Mouse (Mus musculus) right cerebral cortex, postnatal 25 days (tissue): Measurements from ENCODE around the gene Apba2.

Source experiments
- DNase-seq: peaks from one replicate; pipeline ENCODE4 v3.0.0; 2022

Gene Apba2

DNA sequence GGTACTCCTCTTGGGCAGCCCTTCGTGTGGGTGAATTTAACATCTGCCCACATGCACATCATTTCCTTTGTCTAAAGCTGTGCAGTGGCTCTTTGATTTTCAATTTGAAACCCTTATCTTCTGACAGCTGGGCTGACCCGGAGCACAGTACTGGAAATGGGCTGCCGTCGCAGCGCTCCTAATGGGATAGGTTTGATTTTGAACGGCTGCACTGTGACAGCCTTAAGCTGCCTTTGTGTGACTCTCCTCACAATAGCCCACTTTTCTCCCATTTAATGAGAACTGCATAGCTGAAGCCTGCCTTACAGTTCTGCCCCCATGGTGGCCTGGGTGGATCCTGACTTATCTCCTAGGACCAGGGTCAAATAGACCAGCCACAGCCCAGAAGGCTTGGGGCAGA lies 31.9 kb downstream of the Apba2 start:
- DNase-seq: no peak

DNA sequence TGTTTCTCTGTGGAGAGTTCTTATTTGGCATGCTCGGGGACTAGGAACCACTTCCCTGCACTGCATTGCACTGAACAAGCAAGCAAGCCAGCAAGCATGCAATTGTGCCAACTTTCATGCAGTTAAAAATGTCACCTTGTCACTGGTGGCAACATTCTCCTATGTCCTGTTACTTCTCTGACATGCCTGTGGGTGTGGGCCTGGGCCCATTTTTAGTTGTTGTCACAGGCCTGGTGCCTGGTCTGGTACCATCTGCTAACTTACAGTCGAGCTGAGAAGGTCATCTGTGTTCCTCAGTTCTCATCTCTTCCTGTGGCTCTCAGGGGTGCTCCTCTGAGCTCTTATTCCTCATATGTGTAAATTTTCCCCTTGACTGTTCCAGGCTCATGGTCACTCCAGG lies 33.8 kb downstream of the Apba2 start:
- DNase-seq: no peak

DNA sequence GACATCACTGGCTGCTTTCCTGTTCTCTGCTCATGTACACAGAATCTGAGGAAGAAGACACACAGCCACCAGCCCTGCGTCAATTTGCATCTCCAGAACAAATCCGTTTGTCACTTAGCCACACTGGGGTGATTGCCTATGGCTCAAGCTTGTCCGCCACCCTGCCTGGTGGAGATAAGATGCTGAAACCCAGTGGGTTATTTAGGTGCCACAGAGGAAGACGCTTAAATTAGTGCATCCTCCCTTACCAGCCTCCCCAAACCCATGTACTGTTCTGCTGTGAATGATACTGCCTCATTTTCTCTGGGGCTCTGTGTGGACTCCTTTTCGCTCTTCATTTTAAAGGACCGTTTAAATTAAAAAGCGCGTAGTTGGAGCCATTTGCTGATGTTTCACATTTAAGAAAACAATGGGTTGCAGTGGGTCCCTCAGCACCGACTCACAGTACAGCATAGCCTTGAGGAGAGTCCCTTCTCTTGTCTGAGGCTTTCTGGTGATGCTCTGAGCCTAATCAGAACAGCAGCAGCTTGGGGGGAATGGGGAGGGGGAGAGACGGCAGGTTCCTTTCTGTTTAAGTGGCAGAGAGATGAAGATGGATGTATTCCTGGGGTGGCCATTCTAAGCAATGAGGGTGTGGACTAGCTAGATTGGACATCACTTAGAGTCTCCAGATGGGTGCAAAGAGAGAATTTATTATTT lies 38.1 kb downstream of the Apba2 start:
- no peak for DNase-seq

DNA sequence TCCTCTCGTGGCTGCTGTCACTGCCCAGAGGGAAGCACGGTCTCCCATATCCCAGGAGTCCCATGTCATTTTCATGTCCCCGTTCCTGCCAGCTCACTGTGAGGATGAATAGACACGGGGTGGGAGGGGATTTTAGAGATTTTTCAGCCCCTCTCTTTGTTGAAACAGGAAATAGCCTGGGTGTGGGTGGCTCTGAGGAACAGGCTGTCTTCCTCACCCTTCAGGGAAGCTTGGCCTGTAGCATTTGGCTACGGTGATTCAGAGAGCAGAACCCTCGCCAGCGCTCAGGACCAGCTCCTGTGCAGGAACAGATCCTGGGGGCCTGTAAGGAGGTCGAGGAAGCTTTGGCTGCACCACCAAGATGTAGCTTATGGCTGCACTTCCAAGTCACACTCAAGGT lies 45.3 kb downstream of the Apba2 start:
- DNase-seq: peak; percentile 37

DNA sequence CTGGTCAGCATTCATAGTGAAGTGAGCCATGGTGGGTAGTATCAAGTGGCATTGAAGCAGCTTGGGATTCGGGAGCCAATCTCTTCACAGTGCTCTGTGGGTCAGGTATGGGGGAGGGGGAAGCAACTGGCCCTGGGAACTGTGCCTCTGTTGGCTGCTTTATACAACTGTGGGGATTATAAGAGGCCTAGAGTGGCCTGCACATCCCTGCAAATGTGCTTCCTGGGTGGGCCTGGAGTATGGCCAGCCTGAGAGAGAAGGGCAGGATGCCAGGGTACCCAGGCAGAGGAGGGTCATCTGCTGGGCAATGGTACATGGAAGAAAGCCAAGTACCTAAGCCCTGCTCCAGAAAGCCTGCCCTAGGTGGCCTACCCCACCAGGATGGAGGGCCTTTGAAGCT lies 49.4 kb downstream of the Apba2 start:
- DNase-seq: no peak

DNA sequence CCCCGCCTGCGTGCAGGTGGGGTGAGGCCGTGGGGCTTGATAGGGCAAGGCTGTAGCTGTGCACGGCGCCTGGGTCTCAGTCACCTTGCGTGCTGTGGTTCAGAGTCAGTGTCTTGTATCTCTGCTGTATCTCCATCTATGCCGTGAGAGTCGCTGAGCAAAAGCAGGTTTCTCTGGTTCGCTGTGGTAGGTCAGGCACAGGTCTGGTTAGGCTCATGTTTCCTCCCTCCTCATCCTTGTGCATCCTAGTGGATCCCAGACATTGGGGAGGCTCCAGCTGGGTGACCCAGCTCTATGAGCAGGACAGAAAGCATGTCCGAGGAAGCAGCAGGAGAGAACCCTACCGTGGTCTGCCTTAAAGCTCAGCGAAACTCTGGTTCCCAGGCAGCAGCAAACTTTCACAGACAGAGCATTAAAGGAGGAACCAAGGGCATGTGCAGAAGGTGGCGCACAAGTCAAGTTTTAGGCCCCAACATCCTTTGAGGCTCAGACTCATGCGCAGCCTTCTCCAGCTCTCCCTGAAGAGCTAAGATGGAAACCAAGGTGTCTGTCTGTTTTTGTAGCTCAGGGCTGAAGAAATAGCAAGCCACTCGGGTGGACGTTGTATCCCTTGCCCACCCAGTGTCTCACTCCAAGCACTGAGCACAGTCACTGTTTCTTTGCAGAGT lies 51.2 kb downstream of the Apba2 start:
- DNase-seq: no peak

DNA sequence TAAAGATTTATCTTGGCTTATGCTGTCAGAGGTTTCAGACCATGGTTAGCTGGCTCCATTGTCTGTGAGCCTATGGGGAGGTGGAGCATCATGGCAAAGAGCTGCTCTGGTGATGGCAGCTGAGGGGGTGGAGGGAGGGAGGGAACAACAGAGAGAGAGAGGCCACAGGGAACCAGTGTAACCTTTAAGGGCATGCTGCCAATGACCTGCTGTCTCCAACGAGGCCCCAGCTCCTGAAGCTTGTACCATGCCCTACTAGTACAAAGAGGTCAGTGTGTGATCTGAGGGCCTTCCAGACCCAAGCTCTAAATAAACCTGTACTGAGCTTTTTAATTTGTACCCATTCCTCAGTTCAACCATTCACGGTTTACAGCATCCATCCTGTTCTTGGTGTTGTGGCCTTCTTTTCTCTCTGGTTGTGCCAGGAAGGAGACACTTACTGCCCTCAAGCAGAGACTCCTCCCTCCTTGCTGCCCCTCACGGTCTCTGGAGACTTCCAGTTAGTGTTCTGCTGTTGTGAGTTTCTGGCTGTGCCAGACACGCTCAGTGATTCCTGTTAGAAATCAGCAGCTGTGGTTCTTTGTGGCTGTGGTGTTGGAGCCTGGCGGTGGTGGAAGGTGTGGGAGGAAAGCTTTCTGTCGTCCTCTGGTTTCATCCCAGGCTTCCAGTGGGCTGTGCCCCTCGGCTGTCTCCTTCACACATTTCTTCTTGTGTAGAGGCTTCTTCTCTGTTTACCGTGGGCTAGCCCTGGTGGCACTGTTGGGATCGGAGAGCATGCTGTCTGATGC lies 60.4 kb downstream of the Apba2 start:
- peak; percentile 40 for DNase-seq

DNA sequence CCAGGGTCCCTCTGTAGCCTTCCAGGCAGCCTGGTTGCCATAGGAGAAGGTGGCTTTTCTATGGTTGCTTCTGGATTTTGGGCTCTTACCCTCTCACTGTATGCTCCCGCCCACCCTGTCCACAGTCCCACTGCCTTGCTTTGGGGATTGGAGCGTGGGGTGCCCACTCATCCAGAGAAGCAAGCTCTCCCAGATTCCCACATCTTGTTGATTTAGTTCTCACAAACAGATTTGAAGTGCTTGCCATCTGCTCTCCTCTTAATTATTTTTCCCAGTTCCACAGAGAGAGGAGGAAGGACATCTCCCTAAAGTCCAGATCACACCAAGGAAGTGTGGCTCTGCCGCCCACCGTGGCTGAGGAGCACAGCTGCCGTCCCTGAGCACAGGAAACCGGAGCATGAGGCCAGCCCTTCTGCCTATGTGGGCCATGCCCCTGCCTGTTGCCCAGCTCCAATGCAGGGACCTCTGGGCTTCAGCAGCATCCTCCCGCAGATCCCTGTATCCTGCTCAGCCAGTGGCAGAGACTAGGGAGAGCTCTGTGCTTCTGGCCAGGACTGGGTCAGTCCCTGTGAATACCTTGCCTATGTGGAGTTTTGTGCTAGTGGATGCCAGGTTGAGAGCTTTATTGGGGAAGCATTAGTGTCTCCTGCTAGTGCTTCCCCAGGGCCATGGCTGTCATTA lies 63.5 kb downstream of the Apba2 start:
- peak; percentile 70 for DNase-seq

DNA sequence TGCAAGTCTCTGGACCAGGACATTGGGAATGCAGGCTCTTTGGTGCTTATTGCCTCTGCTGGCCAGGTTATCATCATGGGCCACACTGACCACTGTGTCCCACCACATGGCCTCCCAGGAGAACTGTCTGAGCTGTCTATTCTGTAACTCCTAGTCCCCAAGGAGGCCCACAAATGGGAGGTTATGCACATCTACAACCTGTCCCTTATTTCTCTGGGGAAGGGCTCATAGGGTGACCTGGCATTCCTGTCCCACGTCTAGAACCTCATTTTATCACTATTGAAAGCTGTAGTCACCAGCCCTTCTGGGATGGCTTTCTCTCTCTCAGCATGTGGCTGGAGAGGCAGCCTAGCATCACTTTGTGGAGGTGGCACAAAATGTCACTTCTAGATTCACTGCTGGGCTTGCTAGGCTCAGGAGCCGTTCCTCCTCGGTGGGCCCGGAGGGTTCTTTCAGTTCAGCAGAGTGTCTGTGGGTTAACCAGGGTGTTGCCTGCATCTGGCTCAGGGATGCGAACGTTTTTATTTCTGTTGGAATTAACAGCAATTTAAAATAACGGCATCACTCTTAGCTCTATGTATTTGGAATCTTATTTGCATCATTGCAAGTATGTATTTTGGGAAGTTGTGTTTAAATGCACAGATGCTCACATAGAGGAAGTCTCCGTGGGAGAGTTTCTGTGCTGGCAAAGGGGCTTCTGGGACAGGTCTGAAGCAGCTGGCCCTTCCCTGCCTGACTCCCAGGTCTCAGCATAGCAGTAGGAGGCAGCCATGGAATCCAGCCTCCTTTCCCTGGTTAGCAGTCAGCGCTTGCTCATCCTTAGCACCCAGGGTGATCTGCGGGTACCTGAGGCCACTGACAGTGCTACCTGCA lies 65.1 kb downstream of the Apba2 start:
- peak; percentile 51 for DNase-seq

DNA sequence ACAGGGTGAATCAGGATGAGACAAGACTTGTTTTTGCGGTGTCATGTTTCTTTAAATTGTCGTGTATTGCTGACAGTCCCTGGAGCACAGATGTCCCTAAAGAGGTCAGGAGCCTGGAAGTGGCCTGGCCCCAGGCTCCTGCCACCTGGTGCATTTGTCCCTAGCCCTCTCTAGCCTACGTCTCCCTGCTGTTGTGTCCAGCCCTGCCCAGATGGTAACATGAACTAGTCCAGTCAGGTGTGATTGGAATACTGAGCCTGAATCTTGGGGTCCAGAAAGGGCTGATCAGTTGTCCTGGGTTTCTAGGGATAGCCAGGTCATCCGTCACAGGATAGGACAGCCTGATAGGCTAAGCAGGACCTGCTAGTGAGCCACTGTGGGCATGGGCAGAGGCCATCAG lies 67.2 kb downstream of the Apba2 start:
- no peak for DNase-seq

DNA sequence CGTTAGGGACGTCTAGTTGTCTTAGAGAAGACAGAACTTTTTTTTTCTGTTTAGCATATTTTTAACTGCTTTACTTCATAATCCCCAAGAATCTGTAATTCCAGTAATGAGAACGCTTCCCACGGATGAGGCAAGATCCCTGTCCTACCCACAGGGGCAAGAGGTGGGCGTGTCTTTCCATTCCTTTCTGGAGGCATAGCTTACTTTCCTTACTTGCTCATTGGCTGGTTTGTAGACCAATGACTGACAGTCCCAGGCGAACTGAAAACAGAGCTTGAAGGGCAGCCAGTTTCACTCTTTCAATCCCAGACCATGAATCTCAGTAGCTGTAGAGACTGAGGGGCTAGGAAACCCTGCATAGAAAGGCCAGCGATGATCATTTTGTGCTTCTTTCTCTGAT lies 68.2 kb downstream of the Apba2 start:
- no peak for DNase-seq

DNA sequence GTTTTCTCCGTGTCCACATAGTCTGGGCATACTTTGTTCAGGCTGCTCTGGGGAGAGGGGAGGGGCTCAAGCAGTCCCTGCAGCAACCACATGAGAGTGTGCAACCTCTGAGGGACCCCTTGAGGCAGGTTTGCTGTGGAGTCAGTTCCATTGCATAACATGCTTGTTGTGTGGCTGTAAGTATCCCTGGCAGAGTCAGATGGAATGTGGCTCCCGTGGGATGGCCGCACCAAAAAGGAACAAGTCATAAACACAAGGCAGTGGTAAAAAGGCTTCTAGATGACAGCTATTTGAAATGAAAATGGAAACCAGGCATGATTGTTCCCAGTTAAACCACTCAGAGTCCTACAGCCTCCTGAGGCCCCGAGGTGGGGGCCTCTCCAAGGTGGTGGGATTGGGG lies 69.4 kb downstream of the Apba2 start:
- DNase-seq: no peak

DNA sequence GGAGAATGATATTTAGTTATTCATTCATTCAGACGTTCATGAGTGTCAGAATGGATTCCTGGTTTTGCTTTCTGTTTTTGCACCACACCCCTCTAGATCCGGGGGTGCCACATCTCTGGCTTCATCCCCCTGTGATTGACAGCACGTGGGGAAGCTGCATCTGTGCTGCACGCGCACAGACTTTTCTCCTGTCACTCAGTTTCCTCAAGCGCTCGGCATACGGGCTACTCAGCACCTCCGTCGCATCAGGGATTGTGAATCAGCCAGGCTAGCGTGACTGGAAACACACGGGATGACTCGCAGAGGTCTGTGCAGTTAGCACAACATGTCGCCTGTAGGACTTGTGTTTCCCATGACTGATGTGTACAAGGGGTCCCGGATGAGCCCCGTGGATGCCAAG lies 72.6 kb downstream of the Apba2 start:
- DNase-seq: no peak

DNA sequence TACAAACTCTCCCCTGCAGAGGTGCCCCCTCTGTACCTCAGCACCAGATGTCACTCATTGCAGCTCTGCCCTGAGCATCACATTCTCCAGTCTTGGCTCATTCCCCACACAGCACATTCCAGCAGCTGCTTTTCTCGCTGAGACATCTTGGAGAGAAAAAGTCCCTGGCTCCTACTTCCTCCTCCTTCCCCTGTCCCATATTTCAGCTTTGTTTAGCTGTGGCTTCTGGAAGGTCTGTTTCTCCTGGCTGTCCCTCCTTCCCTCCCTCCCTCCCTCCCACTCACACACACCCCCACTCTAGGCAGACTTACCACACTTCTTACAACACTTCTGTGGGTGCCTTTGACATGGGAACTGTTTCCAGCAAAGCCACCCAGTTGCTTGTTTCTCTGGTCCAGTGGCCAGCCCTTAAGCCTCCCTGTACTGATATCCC lies 75.0 kb downstream of the Apba2 start:
- no peak for DNase-seq

DNA sequence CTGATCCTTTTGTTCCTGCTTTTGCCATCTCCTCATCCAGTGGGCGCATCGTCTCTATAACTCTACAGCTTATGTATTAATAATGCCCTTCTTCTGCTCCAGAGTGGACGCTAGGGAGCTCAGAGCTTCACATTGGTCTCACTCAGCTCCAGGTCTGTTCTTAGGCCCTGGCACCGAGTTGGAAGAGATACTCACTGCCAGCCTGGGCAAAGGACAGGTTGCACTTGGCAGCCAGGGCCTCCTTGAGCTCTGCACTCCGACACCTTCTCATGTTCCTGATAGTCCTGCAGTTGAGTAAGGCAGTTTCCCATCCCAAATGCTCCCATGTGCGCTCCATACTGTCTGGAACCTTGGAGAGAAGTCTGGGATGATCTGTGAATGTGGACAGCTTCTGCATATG lies 76.7 kb downstream of the Apba2 start:
- no peak for DNase-seq

DNA sequence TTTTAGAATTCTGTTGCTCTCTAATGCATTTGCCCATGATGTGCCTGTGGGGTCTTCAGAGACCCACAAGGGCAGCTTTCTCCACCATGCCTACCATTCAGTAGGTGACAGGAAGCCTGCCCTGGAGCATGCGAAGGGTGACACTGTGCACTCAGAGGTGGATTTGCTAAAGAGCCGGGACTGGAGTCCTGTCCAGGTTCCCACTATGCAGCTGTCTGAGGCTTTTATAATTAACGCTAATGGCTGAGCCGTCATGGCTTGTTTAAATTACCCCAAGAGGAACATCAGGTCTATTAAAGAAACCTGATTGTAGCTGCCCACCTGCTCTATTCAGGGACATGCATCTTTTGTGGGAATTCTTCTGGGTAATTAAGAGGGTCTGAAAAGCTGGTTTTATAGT lies 78.4 kb downstream of the Apba2 start:
- DNase-seq: no peak

DNA sequence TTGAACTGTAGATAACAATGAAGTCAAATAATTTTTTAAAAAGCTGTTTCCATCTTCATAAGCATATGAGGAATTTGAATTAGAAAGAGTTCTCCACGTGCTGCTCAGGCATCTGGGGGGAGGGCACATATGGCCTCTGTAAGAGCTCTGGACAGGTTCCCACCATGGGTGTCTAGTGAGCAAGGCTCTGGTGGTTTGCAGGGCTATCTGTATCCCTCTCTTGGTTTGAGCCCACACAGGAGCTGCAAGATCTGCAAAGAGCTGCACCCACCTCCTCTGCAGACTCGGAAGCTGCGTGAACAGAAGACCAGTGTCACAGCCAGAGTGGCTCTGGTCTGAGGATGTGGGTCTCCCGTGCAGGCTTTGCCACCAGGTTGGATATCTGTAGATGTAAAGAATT lies 78.8 kb downstream of the Apba2 start:
- DNase-seq: peak; percentile 43

DNA sequence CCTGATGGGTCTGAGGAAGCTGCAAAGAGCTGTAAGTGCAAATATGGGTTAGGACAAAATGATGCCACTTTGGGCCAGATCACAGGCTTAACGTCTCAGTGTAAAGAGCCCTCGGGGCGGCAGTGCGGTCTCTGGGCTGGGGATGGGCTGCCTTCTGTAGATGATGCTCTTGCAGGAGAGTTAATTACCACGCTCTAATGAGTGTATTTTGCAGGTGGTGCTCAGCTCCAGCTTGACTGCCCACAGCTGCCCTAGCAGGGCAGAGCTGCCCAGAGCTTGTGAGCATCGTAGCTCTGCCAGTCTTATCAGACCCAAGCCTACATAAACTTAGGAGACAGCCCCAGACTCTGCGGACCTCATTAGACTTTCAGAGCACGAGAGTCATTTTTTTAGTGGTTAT lies 80.9 kb downstream of the Apba2 start:
- DNase-seq: no peak

DNA sequence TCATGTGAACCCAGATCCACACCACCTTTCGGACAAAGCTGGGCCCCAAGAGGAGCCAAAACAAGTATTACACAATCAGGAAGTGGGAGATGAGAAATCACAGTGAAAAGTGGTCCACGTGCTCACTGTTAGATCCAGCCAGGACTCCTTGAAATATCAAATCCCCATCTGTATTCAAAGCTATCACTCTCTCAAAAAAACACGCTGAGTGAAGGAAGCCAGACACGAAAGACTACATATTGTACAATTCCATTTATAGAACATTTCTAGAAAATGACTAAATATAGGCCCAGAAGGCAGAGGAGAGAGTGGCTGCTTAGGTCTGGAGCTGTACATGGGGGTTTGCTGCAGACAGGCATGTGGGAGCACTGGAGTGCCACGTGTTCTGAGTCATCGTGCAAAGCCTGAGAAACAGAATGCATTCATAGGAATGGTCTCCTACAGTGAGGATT lies 82.2 kb downstream of the Apba2 start:
- peak; percentile 59 for DNase-seq

DNA sequence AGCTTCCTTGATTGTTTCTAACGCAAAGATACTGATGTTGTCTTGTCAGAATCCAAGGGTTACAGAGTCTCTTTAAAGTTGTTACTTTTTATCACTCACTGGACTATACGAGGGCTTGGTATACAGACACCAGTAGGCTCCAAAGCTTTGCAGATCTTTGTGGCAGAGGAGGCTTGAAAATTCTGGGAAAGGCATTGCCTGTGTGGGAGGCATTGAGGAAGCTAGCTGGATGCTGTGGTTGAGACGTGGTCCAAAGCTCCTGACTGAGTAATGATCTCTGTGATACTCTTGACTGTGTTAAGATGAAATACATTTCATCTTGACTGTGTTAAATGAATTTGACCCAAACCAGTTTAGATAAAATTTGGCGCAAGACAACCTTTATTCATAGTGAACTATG lies 84.6 kb downstream of the Apba2 start:
- no peak for DNase-seq

DNA sequence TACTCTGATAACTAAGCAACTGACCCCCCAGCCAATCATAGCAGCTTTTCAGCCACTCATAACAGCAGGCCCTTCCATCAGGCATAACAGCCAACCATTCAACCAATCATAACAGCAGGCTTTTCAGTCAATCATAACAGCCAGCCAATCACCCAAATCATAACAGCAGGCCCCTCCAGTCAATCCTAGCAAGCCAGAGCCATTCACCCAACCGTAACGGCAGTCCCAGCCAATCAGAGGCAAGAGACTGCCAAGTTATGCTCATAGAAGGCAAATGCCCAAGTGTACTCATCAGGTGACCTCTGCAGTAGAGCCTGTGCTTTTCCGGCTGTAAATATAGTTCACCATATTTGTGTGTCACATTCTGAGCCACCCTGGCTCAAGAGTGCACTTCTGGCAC lies 85.1 kb downstream of the Apba2 start:
- no peak for DNase-seq

DNA sequence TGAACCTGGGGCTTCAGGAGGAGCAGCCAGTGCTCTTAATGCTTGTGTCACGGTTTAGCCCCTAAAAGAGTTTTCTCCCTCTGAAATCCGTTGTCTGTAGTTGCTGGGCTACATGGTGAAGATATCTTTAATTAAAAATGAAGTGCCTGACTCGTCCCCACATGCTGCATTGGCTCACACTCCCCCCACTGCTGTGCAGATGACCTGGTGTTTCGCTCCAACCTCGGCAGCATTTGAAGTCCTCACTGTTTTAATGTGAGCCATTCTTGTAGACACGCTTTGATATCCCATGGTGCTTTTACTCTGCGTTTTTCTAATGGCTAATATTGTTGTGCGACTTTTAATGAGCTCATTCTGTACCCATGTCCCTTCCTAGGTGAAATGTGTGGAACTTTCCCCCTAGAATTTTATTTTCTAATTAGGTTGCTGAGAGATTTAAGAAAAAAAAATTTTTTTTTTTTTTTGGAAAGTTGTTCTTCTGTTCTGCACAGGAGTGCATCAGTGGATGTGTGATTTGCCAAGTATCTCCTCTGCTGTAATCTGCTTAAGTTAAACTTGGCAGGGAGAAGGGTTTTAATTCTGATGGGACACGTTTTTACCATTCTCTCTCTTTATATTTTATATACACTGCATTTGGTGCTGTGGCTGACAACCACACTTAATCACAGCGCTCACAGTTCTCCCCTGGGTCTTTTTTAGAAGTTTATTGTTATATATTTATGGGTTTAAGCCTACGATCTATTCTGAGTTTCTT lies 87.3 kb downstream of the Apba2 start:
- no peak for DNase-seq
